Mouse (Mus musculus) midbrain, embryonic 14.5 days (tissue): ENCODE measurements around the gene Lrrc20. TPM values are rescaled to one million over a fixed set of nuclear protein-coding genes. Genes with fewer than 3 reads are reported as not detected.

ENCODE experiments used
- ATAC-seq: fragments of 200-750 bp; cut with Nextera tagmentation; 2 replicates; pipeline ENCODE4 v1.8.0; 2017; ENCODE audit warnings: moderate number of reproducible peaks, moderate library complexity; ENCODE audit not compliant: low FRiP score, low TSS enrichment
- DNase-seq: peaks from one replicate; pipeline ENCODE4 v3.0.0-alpha.2; 2015
- H3K27ac ChIP-seq: fragments of 300-500 bp; sonication (generic); replicated peaks from 2 replicates; pipeline ENCODE4 v1.5.1; 2014; ENCODE audit warnings: mild to moderate bottlenecking, low read depth, low read length, moderate library complexity
- H3K27me3 ChIP-seq: fragments of 300-500 bp; sonication (generic); 2 replicates; pipeline ENCODE4 v1.6.1; 2014; ENCODE audit warnings: low read length, control low read depth, mixed read lengths; ENCODE audit not compliant: control insufficient read depth, insufficient read depth
- H3K36me3 ChIP-seq: fragments of 300-500 bp; sonication (generic); 2 replicates; pipeline ENCODE4 v1.6.1; 2014; ENCODE audit warnings: low read length, control low read depth; ENCODE audit not compliant: control insufficient read depth, insufficient read depth
- H3K4me1 ChIP-seq: fragments of 300-500 bp; sonication (generic); 2 replicates; pipeline ENCODE4 v1.6.1; 2014; ENCODE audit warnings: mild to moderate bottlenecking, antibody characterized with exemption, low read length, control low read depth; ENCODE audit not compliant: control insufficient read depth, insufficient read depth
- H3K4me2 ChIP-seq: fragments of 300-500 bp; sonication (generic); 2 replicates; pipeline ENCODE4 v1.6.1; 2014; ENCODE audit warnings: mild to moderate bottlenecking, low read length, moderate library complexity
- H3K4me3 ChIP-seq: fragments of 300-500 bp; sonication (generic); replicated peaks from 2 replicates; pipeline ENCODE4 v1.5.1; 2014; ENCODE audit warnings: low read depth, low read length
- H3K9ac ChIP-seq: fragments of 300-500 bp; sonication (generic); replicated peaks from 2 replicates; pipeline ENCODE4 v1.6.1; 2014; ENCODE audit warnings: mild to moderate bottlenecking, low read length, moderate library complexity
- H3K9me3 ChIP-seq: fragments of 300-500 bp; sonication (generic); 2 replicates; pipeline ENCODE4 v1.6.1; 2016; ENCODE audit warnings: low read length, control low read depth, mixed read lengths; ENCODE audit not compliant: control insufficient read depth
- WGBS: fragments of 180-500 bp; shearing (Covaris S2); extraction: QIAGEN DNeasy Blood & Tissue Kit; methylation state at CpG from one replicate; pipeline ENCODE4 v1.1.7; 2014; 5-methylcytosine and 5-hydroxymethylcytosine counted together
- polyA plus RNA-seq: library from polyadenylated mRNA; unstranded; fragments of >200 nt; fragmentation: Nextera tagmentation; extraction: Ambion mirVana; gene quantifications from 2 replicates; pipeline ENCODE4 v1.2.1, GENCODE M21; 2014

The Lrrc20 gene
- polyA plus RNA-seq, 1 experiment from 2014 or later: 17.6 TPM

GRCm38 (mm10) chr10:61496231-61496630 lies 20.6 kb downstream of the Lrrc20 start:
- peak; percentile 39 for DNase-seq
- 43% methylated on average over 9 of the region's 9 CpGs for WGBS
- H3K9ac ChIP-seq: 0 out of 2 replicates have a peak overlapping the region, but pooled peaks have one; percentile 12

DNA sequence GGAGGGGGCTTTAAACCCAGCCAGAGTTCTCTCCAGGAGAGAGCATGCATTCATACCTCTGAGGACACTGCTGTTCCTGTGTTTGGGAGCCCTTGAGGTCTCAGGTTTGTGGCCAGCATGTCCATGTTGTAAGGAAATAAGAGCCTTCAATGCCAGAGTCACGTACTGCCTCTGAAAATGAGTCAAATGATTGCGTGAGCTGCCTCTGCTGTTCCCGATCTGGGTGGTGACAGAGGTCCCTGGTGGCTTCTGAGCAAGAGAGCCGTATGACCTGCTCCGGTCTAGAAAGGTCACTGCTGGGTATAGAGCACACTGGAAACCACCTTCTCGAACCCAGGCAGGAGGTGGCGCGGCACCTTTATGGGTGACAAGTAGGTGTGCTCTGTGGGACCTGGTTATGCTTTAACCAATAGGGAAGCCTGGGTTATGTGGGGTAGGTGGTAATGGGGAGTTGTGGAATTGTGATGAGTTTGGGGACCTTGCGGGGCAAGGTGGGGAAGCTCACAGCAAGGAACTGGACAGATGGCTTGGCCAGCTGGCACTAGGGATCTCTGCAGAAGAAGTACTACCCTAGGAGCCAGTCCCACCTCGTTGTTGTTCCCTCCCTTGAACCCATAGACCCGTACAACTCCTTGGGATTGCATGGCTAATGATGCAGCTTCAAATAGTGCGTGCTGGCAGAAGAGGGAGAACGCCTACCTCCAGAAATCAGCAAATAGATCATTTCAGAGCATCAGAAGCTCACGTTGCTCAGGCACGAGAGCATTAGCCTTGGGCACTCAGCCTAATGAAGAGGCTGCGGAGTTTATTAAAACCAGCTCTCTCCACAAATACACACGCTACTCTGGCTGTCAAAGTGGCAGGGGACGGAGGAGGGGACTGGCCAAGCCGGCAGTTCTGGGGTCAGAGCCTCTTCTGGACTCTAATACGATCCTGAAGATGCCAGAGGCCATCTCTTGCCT lies 24.2 kb downstream of the Lrrc20 start:
- Histone ChIP-seq H3K4me1 (peaks cover 12% of the 10 kb centered on the region), H3K9me3 (no peaks in the 10 kb centered on the region), H3K36me3 (no peaks in the 10 kb centered on the region), H3K4me2 (no peak overlapping the region), H3K27me3 (no peaks in the 10 kb centered on the region), H3K4me3 (no peak overlapping the region), H3K9ac (no peak overlapping the region), H3K27ac (no peak overlapping the region)
- DNase-seq (no peak), ATAC-seq (no peak)
- 82% methylated on average over 20 of the region's 20 CpGs for WGBS

More at GRCm38 (mm10) chr10:61496231-61496630, 20.6 kb downstream of the Lrrc20 start:
- no peaks in the 10 kb centered on the region for H3K27me3 ChIP-seq
- no peaks in the 10 kb centered on the region for H3K9me3 ChIP-seq
- no peak overlapping the region for H3K4me2 ChIP-seq
- peak overlapping the region; percentile 32 for H3K27ac ChIP-seq
- H3K4me1 ChIP-seq: peaks cover 12% of the 10 kb centered on the region
- no peak overlapping the region for H3K4me3 ChIP-seq
- ATAC-seq: no peak
- no peaks in the 10 kb centered on the region for H3K36me3 ChIP-seq

DNA sequence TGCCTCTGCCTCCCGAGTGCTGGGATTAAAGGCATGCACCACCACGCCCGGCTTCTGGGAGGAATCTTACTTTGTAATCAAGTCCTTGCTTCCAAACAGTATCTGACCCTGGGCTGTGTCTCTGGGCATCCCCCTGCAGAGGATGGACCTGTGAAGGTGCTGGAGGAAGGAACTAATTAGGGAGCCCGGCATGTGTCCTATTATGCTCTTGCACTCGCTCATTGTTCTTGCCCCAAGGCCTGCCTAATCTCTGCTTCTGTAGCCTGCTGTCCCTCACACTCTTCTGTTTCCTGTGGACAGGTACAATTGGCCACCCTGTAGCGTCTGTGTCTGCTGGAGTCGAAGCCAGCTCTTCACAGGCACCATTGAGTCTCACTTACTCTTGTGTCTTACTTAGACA lies 25.2 kb downstream of the Lrrc20 start:
- Histone ChIP-seq H3K27ac (no peak overlapping the region), H3K4me1 (peaks cover 4% of the 10 kb centered on the region), H3K9me3 (no peaks in the 10 kb centered on the region), H3K4me3 (no peak overlapping the region), H3K9ac (no peak overlapping the region), H3K4me2 (no peak overlapping the region), H3K27me3 (no peaks in the 10 kb centered on the region), H3K36me3 (no peaks in the 10 kb centered on the region)
- no peak for DNase-seq
- ATAC-seq: no peak
- 57% methylated on average over 7 of the region's 7 CpGs for WGBS

DNA sequence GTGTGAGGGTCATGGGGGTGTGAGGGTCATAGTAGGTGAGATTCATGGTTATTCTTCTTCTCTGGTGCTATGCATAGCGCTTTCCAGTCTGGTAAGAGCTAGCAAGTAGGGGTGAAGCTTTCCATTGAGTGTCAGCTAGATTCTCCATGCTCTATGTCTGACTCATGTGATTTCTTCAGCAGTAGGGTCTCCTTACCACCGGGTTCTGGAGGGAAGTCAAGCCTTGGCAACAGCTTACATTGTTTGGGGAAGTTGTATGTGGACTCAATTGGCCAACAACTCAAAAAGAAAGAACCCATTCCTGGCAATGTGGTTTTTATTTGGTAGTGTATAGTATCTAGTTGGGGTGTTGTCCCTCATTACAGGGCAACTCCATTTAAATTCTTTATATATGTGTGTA lies 28.5 kb downstream of the Lrrc20 start:
- Histone ChIP-seq H3K4me1 (no peaks in the 10 kb centered on the region), H3K36me3 (no peaks in the 10 kb centered on the region), H3K27ac (no peak overlapping the region), H3K27me3 (no peaks in the 10 kb centered on the region), H3K9me3 (no peaks in the 10 kb centered on the region), H3K4me2 (no peak overlapping the region), H3K4me3 (no peak overlapping the region), H3K9ac (no peak overlapping the region)
- DNase-seq (no peak), ATAC-seq (no peak)
- 93% methylated on average over 2 of the region's 2 CpGs for WGBS

- H3K9me3 ChIP-seq: no peaks in the 10 kb centered on the region
- no peak overlapping the region for H3K4me3 ChIP-seq
- no peak overlapping the region for H3K9ac ChIP-seq
- H3K36me3 ChIP-seq: no peaks in the 10 kb centered on the region
- no peak overlapping the region for H3K4me2 ChIP-seq
- no peak for ATAC-seq
- DNase-seq: no peak
- no peak overlapping the region for H3K27ac ChIP-seq
- H3K4me1 ChIP-seq: no peaks in the 10 kb centered on the region
- 91% methylated on average over 7 of the region's 7 CpGs for WGBS
- H3K27me3 ChIP-seq: no peaks in the 10 kb centered on the region
Measured at GRCm38 (mm10) chr10:61506381-61507200, 31.0 kb downstream of the Lrrc20 start.

- Histone ChIP-seq H3K27ac (no peak overlapping the region), H3K36me3 (no peaks in the 10 kb centered on the region), H3K27me3 (no peaks in the 10 kb centered on the region), H3K4me3 (no peak overlapping the region), H3K9me3 (no peaks in the 10 kb centered on the region), H3K4me1 (no peaks in the 10 kb centered on the region), H3K9ac (no peak overlapping the region), H3K4me2 (no peak overlapping the region)
- WGBS: 85% methylated on average over 5 of the region's 5 CpGs
- no peak for ATAC-seq
- no peak for DNase-seq
Measured at GRCm38 (mm10) chr10:61509873-61510272, 34.3 kb downstream of the Lrrc20 start.

- DNase-seq (peak; percentile 40), ATAC-seq (no peak)
- Histone ChIP-seq H3K27ac (no peak overlapping the region), H3K36me3 (no peaks in the 10 kb centered on the region), H3K4me3 (no peak overlapping the region), H3K27me3 (no peaks in the 10 kb centered on the region), H3K4me2 (no peak overlapping the region), H3K9ac (no peak overlapping the region), H3K4me1 (no peaks in the 10 kb centered on the region), H3K9me3 (no peaks in the 10 kb centered on the region)
- 33% methylated on average over 7 of the region's 7 CpGs for WGBS
Measured at GRCm38 (mm10) chr10:61510809-61511208, 35.2 kb downstream of the Lrrc20 start.

- no peak overlapping the region for H3K9ac ChIP-seq
- 73% methylated on average over 11 of the region's 11 CpGs for WGBS
- DNase-seq: no peak
- no peaks in the 10 kb centered on the region for H3K36me3 ChIP-seq
- H3K27ac ChIP-seq: no peak overlapping the region
- ATAC-seq: no peak
- H3K4me2 ChIP-seq: no peak overlapping the region
- H3K9me3 ChIP-seq: no peaks in the 10 kb centered on the region
- no peaks in the 10 kb centered on the region for H3K27me3 ChIP-seq
- H3K4me1 ChIP-seq: no peaks in the 10 kb centered on the region
- no peak overlapping the region for H3K4me3 ChIP-seq
Measured at GRCm38 (mm10) chr10:61512215-61512889, 36.8 kb downstream of the Lrrc20 start.
